Mouse (Mus musculus): ENCODE measurements around the gene Slxl1.
"Not testable (repeated sequence)": the region's sequence is repeated elsewhere in the genome, so short reads cannot be mapped to it uniquely, and the experiment has no call there.

Slxl1 gene

DNA sequence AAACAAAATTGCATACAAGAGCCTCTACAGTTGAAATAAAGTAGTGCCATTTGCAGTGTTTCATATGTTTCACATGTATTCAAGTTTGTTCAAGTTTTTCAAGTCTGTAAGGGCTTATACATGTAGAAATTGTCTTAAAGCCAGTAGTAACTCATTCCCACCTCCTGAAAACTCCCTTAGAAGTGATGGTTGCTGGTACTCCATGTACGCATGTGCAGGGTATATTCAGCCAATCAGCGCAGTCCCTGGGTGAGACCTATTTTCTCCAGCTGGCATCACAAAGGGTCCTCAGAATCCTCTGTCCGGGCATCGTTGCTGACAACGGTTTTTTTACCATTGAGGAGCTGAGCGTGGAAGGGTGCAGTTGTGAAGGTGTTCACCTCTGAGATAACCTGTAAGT is at the start of gene Slxl1:
Slxl1 (plus strand) TSS at position 301 of the 400 bp plus-strand sequence.
- DNase-seq, result not testable (repeated sequence)

All from kidney, adult 18-20 months (tissue).